Mouse (Mus musculus) heart, postnatal 25 days (tissue): ENCODE results near the gene Gaa. TPM values are rescaled to one million over a fixed set of nuclear protein-coding genes. Genes with fewer than 3 reads are reported as not detected.
A peak's percentile ranks its signal among the peaks of the same experiment; 100 is the strongest.

Source experiments
- DNase-seq: peaks from one replicate; pipeline ENCODE4 v3.0.0; 2022; ENCODE audit warnings: low spot score
- intact Hi-C: fragments of 180-260 bp; cut with DNase I; formaldehyde crosslinking; loops from one replicate; pipeline ENCODE4 v1.15.1; 2025
- total RNA-seq, 2 experiments: library from RNA; stranded (reverse); gene quantifications; 2 replicates each; pipeline ENCODE4 v1.2.3; 2021

Gene Gaa
- total RNA-seq, 2 experiments from 2014 or later, result 69.6 to 73.2 TPM

DNA sequence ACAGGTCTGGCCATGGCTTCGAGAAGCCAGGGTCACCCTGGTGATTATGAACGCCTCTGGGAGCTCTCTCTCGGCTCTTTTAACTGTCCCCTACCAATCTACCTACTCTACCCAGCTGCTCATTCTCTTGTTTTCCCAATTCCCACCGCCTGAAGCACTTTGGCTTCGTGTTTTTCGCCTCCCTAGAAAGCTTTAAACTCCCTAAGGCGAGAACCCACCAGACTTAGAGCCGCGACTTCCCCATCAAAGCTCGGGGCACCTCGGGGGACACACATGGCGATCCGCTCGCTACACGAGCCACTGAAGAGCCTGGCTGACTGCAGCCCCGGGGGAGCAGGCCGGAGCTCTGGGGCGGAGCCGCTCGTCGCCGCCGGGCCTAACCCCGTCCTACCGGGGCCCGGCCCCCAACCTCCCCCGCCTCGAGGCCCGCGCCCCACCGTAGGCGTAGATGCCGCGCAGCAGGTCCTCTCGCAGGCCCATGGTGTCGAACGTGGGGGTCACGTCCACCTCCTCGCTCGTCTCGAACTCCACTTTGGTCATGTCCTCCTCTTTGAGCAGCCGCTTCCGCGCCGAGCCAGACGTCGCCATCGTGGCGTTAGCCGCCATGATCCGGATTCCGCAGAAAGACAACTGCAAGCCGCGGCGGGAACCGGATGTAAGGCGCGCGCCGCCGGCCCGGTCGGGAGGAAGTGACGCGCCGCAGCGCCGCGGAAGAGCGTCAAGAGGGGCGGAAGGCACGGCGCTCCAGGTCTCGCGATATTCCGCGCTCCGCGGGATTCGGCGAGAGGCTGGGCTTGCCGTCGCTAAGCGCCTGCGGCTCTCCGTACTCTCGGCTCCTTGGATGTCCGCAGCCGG, 31.9 kb downstream of the Gaa start, which contains the start of gene Eif4a3:
Gene Eif4a3, minus strand, starts transcription at position 699 of the 855 bp plus-strand sequence.
- intact Hi-C loops, result loop anchor here (2.0 kb wide), 1 partner anchor 31 kb away; no protein-coding TSS in a partner anchor
- peak; percentile 88 for DNase-seq

DNA sequence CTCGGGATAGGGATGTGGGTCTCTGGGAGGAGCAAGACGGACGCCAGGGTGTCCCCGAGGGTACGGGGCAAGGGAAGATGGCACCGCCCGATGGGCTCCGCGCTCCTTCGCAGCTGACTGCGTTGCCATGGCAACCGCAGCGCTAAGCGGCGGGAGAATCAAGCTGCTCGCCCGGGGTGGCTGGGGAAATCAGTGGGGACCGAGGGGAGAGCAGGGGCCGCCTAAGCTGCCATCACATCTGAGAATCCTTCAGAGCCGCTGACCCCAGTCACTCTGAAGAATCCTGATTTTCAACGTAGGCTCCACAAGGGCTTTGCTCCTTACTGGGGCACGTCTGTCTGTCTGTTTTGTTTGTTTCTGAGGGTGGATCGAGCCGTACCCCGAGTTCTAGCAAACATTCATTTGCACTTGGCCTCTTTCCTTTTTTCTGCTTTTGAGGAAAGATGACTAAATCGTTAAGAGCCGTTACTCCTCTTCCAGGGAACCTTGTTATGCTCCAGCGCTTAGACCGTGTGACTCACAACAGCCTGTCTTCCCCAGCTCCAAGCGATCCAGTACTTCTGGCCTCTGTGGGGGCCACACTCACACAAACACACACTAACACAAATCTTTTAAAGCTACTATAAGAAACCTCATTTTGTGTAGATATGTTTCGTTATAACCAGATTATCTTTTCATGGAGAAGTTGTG, 32.7 kb downstream of the Gaa start:
- DNase-seq, result no peak
- intact Hi-C loops, result no loop called here

DNA sequence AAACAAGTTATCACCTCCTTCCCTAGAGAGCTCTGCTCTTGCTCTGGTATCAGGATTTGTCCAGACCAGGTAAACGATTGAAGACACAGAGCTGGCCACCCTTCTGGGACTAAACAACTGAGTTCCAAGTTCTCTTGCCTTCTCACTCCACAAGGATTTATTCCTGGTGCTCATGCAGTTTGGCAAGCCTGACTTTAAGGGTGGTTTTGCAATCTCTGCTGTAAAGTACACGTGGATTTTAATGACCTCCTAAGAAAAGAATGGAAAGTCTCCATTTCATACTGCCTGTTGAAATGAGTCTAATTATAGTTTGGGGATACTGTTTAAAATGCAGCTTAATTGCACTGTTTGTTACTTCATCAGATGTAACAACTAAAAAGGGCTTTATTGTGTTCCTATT, 33.3 kb downstream of the Gaa start:
- intact Hi-C loops, result no loop called here

DNA sequence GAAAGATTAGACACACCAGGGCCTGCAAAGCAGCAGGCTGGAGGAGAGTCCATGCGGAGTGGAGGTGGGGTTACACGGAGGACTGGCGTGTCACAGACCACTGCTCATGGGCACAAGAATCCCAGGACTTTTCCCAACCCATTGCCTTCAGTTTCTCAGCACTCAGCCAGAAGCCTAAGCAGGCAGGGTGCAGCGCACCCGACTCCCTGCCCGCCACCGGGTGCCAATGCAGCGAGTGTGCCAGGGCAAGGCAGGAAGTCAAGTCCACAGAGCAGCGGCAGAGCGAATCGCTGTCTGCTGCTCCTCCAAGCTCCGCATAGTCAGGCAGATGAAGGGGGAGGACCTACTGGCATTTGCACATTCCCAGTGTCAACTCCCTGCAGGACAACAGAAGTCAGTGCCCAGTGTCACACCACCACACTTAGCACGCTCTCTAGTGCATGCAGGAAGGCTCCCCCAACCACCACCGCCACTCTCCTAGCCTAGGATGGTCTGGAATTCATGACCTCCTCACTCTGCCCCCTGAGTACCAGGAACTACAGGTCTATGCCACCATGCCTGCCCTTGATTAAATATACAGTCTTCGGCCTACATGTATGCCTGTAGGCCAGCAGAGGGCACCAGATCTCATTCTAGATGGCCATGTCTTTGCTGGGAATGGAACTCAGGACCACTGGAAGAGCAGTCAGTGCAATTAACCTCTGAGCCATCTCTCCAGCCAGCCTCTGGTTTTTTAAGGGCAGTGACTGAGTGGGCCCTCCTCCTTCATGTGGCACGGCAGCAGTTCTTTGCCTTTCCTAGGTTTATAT, 37.4 kb downstream of the Gaa start:
- intact Hi-C loops, result no loop called here
- DNase-seq, result no peak

More for the DNA sequence above, 33.3 kb downstream of the Gaa start:
- DNase-seq, result no peak

DNA sequence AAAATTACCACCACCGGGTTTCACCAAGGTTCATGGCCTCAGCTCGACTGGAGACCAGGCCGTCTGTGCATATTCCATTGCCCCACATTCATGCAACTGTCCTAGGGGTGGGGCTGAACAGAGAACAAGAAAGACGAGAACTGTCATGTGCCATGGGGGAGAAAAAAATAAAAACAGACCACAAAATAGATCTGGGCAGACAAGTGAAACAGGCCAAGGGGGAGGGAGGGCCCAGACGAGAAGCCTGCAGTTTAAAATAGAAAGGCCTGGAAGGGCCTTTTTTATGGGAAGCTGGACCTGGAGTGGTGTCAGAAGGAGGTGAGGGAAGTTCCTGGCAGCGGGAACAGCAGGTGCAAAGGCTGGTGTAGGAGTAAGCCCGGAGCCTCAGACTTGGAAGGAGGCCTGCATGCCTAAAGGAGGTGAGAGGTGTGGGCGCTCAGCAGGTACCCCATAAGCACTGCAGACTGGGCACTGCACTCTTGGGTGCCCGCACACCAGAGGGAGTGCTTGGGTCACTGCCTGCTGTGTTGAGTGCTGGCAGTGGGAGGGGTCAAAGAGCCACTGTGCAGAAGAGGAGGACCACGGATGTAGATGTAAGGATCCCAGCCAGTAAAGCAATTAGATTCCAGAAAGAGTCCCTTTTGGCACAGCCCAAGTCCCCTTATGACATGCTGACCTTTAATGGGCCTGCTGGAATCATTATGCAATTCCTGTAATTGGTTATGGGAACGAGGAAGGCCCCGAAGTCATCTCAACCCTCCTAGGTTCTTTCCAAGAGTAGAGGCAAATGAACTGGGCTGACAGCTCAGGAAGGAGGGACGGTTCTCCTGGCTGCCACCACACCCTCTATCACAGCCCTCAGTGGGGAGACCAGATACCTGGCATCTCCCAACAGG, 39.3 kb downstream of the Gaa start:
- no peak for DNase-seq
- intact Hi-C loops, result no loop called here

DNA sequence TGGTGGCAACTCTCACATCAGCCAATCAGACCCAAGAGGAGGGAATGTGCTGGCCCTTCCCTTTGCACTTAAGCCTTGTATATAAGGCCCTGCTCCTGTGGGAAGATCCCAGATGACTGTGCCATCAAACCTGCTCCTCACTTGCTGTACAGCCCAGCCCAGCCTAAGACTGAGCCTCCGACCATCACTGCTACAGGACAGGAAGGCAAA, 39.9 kb downstream of the Gaa start, which contains the start of gene Card14:
Gene Card14, plus strand, starts transcription at position 111 of the 210 bp plus-strand sequence.
- intact Hi-C loops, result no loop called here

DNA sequence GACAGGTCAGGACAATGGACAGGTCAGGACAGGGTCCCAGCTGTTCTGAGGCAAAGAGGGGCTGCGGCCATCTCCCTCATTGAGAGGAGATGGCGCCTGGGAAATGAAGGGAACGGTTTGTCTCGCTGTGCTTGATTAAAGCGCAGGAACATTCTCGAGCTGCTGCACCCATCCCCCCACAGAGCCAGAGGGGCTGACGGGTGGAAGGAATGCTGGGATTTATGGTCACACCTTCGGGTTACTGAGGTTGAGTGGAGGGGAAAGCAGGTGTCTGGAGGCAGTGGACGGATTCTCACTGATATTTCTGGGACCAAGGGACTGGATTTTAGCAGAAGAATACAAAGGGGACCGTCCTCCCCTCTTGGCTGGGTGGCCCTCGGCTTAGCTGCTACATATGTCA, 40.2 kb downstream of the Gaa start:
- intact Hi-C loops, result no loop called here

More for the DNA sequence above, 39.9 kb downstream of the Gaa start, which contains the start of gene Card14:
- DNase-seq, result no peak

DNA sequence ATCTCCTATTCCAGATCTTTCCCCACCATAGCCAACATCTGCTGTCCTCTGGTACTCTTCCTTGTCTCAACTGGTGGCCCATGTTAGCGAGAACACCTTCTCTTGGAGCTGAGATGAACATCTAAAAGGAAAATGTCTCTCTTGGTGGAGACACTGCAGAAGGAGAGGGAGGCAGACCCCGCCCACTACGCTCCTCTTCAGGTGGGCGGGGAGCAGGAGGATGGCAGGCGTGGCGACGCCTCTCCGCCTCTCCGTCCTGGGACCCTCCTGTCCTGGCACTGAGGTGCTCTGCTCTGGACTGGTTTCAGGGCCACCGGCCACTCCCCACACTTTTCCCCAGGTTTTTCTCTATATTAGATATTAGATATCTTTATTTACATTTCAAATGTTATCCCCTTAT, 42.9 kb downstream of the Gaa start:
- intact Hi-C loops, result no loop called here

More for the DNA sequence above, 40.2 kb downstream of the Gaa start:
- no peak for DNase-seq

DNA sequence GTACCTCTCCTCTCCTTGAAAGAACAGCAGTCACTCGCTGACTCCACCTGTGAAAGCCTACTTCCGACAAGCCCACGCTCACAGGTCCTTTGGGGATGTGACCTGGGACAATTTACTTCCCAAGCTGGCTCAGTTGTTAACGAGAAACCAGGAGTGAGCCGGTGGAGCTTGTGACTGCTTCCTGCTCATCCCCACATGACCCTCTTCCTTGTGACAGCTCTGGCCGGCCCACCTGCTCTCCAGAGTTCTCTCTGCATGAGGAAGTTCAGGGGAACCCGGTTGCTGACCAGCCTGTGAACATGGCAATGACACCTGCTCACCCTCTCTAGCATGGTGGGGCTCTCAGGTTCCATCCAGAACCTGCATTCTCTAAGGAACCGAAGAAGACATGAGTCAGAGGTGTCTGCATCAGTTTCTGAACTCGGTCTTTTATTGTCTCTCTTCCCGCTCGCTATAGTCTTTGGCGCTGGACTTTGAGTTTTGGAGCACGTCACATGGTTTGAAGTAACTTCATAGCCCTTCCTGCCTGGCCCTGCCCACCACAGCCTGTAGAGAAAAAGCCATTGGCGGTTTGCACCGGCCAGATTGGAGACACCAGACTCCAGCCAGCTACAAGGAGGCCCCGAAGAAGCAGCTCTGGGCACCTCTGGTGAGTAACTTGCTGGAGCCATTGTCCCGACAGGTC, 46.7 kb downstream of the Gaa start:
- intact Hi-C loops, result no loop called here
- DNase-seq, result no peak

More for the DNA sequence above, 42.9 kb downstream of the Gaa start:
- DNase-seq, result no peak

DNA sequence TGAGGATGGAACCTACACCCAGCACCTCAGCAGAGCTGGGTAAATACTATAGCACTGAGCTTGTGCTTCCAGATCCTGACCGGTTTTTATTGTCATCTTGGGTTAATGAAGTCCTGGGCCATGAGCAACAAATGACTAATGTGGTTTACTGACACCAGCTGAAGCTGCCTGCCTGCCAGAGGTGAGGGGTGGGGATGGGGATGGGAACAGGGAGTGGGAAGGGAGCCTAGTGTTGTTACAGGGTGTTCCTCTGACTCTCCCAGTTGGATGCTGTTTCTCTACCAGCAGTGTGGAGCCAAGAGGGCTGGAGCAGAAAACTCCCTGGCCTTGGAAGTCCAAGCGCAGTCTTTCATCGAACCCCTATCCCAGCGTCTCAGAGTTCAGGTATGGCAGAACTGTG, 49.0 kb downstream of the Gaa start:
- intact Hi-C loops, result no loop called here
- DNase-seq, result peak; percentile 19

DNA sequence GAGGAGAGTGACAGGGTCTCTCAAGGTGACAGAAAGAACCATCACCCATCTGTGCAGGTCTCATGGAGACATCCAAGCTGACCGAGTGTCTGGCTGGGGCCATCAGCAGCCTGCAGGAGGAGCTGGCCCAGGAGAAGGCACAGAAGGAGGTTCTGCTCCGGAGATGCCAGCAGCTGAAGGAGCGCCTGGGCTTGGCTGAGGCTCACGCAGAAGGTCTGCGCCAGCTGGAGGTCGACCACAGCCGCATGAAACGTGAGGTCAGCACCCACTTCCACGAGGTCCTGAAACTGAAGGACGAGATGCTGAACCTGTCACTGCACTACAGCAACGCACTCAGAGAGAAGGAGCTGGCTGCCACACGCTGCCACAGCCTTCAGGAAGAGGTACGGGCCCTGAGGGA, 54.8 kb downstream of the Gaa start:
- DNase-seq, result no peak
- intact Hi-C loops, result no loop called here

DNA sequence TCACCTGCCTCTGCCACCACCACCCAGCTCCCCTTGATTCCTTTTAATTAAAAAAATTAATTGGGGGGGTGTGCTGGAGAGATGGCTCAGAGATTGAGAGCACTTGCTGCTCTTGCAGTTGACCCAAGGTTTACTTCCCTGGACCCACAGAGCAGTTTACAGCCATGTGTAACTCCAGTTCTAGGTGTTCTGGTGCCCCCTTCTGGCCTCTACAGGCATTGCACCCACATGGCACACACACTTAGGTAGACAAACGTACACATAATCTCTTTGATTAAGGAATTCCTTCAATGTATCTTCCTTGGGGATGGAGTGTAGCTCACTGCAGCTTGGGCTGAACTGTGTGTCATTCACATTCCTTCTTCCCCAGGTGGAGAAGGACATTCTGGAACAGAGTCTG, 57.4 kb downstream of the Gaa start:
- no peak for DNase-seq
- intact Hi-C loops, result no loop called here

DNA sequence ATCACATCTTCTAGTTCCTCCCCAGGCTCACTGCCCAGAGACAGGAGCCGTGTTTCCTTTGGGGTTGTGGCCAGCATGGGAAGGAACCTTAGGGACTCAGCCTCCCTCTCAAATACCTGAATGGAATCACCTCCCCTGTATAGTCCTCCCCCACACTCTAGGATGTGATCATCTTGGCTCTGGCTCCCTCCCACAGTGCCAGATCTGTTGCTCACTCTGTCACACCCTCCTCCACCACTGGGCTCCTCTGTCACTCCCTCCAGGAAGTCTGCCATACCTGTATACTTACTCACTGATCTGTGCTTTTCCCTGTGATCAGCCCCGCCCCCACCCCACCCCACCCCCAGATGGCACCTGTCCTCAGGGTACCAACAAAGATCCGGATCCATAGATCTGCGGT, 62.9 kb downstream of the Gaa start:
- intact Hi-C loops, result no loop called here
- DNase-seq, result no peak

DNA sequence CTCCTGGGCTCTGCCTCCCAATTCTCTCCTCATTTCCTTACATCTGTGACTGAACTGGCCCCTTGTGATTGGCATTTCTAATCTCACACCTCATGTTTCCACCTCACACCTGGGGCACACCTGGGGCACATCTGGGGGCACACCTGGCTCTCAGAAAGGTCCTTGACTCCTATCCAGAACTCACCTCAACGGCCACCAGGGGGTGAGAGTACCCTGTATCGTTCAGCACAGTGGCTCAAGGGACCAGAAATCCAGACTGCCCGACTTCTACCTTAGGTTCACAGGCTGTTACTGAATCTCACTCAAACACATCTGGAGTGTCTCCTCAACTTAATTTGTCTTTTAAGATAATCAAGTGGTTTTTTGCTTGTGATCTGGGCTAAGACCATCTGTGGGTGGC, 64.3 kb downstream of the Gaa start:
- intact Hi-C loops, result no loop called here
- no peak for DNase-seq

Other genes with a start within 250 kb of the Gaa start
- gene Cbx2, start 244.9 kb upstream of the Gaa start, total RNA-seq, result 1 to 10 TPM; 3.8 to 3.9 TPM
- gene Cbx8, start 226.9 kb upstream of the Gaa start, total RNA-seq, result 1 to 10 TPM; 4.4 to 7.6 TPM
- gene Cbx4, start 181.7 kb upstream of the Gaa start, total RNA-seq, result 10 to 100 TPM; 14.0 to 14.8 TPM
- 10 to 100 TPM; 65.1 to 66.4 TPM for gene Tbc1d16, start 39.4 kb upstream of the Gaa start, total RNA-seq
- gene Ccdc40, start 39.3 kb upstream of the Gaa start, total RNA-seq, result not detected
- gene Eif4a3, start 32.2 kb downstream of the Gaa start, total RNA-seq, result 10 to 100 TPM; 64.8 to 67.6 TPM
- gene Card14, start 39.9 kb downstream of the Gaa start, total RNA-seq, result under 1 TPM; 0.08 to 0.10 TPM
- gene Sgsh, start 87.6 kb downstream of the Gaa start, total RNA-seq, result 1 to 10 TPM; 4.8 to 5.1 TPM
- 1 to 10 TPM; 2.3 to 2.8 TPM for gene Slc26a11, start 87.7 kb downstream of the Gaa start, total RNA-seq
- gene Rnf213, start 125.2 kb downstream of the Gaa start, total RNA-seq, result 10 to 100 TPM; 14.6 TPM
- gene Endov, start 223.5 kb downstream of the Gaa start, total RNA-seq, result 10 to 100 TPM in 1 of 2 experiments, 1 to 10 TPM in 1; 7.1 to 10.3 TPM